Mouse (Mus musculus) neural tube, embryonic 13.5 days (tissue): ENCODE measurements around the gene Ftcd. TPM values are rescaled to one million over a fixed set of nuclear protein-coding genes. Genes with fewer than 3 reads are reported as not detected.

Experiments
- polyA plus RNA-seq: library from polyadenylated mRNA; unstranded; fragments of >200 nt; fragmentation: Nextera tagmentation; extraction: Ambion mirVana; gene quantifications from 2 replicates; pipeline ENCODE4 v1.2.1, GENCODE M21; 2015

The Ftcd gene
- polyA plus RNA-seq, 1 experiment from 2014 or later: not detected

Other genes starting within 250 kb of the Ftcd start
- gene Dip2a, start 230.4 kb upstream of the Ftcd start, polyA plus RNA-seq: 13.7 and 15.0 TPM in 2 replicates
- gene AC141477.1, start 135.2 kb upstream of the Ftcd start, polyA plus RNA-seq: not detected in 2 replicates
- 7.3 and 7.7 TPM in 2 replicates for gene Pcnt, start 132.9 kb upstream of the Ftcd start, polyA plus RNA-seq
- gene 2610028H24Rik, start 126.6 kb upstream of the Ftcd start, polyA plus RNA-seq: not detected in 2 replicates
- gene Mcm3ap, start 106.7 kb upstream of the Ftcd start, polyA plus RNA-seq: 54.6 and 61.3 TPM in 2 replicates
- 6.0 and 7.3 TPM in 2 replicates for gene Ybey, start 106.5 kb upstream of the Ftcd start, polyA plus RNA-seq
- gene Lss, start 44.1 kb upstream of the Ftcd start, polyA plus RNA-seq: 35.5 and 38.7 TPM in 2 replicates
- not detected in 2 replicates for gene Spatc1l, start 13.4 kb upstream of the Ftcd start, polyA plus RNA-seq
- gene Col6a2, start 48.0 kb downstream of the Ftcd start, polyA plus RNA-seq: 31.7 and 35.0 TPM in 2 replicates
- gene Col6a1, start 150.5 kb downstream of the Ftcd start, polyA plus RNA-seq: 28.1 and 36.0 TPM in 2 replicates